Mouse (Mus musculus) bone marrow macrophage, adult 2 months (primary cell): ENCODE results near the gene Tanc2. TPM values are rescaled to one million over a fixed set of nuclear protein-coding genes. Genes with fewer than 3 reads are reported as not detected.

ENCODE experiments used
- H3K27ac ChIP-seq: 2 replicates; pipeline ENCODE4 v1.5.1; 2012; ENCODE audit warnings: low read depth, low read length; ENCODE audit not compliant: insufficient read depth
- H3K4me1 ChIP-seq: 2 replicates; pipeline ENCODE4 v1.6.1; 2012; ENCODE audit warnings: low read length; ENCODE audit not compliant: control insufficient read depth, insufficient read depth
- H3K4me3 ChIP-seq: 2 replicates; pipeline ENCODE4 v1.5.1; 2012; ENCODE audit warnings: mild to moderate bottlenecking, low read length, moderate library complexity; ENCODE audit not compliant: insufficient read depth
- CTCF ChIP-seq: IDR thresholded peaks from 2 replicates; pipeline ENCODE4 v1.5.1; 2012; ENCODE audit warnings: low read depth, mild to moderate bottlenecking, low read length, moderate library complexity
- POLR2A ChIP-seq: IDR thresholded peaks from 2 replicates; pipeline ENCODE4 v1.6.1; 2012; ENCODE audit warnings: mild to moderate bottlenecking, low read depth, low read length, borderline replicate concordance
- polyA plus RNA-seq: library from polyadenylated mRNA; stranded (reverse); fragments of >200 nt; gene quantifications from 2 replicates; pipeline ENCODE4 v1.2.4, GENCODE M21; 2012; ENCODE audit not compliant: missing spikeins, insufficient read depth, insufficient read length

Tanc2 gene
- polyA plus RNA-seq, 1 experiment, result 35.1 TPM

DNA sequence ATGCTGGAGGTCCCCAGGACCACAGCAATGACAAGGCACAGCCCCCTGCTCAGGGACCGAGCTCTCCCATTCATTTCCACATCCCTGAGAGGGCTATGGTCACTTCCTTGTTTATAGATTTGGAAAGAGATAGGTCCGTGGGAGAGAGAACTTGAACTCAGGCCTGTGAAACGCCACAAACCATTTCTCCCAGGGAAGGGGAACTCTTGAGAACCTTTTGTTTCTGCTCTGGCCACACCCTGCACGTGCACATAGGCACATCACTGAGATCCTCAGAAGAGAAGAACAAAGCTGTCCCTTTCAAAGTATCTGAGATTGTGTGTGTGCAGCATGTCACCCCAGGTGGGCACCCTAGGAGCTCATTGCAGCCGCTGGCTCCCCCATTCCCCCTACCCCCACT, 388.8 kb downstream of the Tanc2 start:
- H3K4me3 ChIP-seq, result no peak overlapping the region
- TF ChIP-seq CTCF (no peak), POLR2A (no peak)
- H3K4me1 ChIP-seq, result peaks cover 9% of the 10 kb centered on the region
- H3K27ac ChIP-seq, result no peak overlapping the region

Other genes with a start within 250 kb of the Tanc2 start
- gene March10, start 133.3 kb upstream of the Tanc2 start, polyA plus RNA-seq, result not detected in 2 replicates